Mouse (Mus musculus): ENCODE data around the gene Ikzf2. TPM values are rescaled to one million over a fixed set of nuclear protein-coding genes. Genes with fewer than 3 reads are reported as not detected.

The Ikzf2 gene
- polyA plus RNA-seq, 1 experiment = 0.18 TPM

GRCm38 (mm10) chr1:69630508-69630907 lies 56.5 kb downstream of the Ikzf2 start:
- no peak overlapping the region for H3ac ChIP-seq (ENCODE audit: control insufficient read depth, insufficient read length, low read depth)

GRCm38 (mm10) chr1:69629513-69629912 lies 57.5 kb downstream of the Ikzf2 start:
- H3ac ChIP-seq (ENCODE audit: control insufficient read depth, insufficient read length, low read depth) = no peak overlapping the region
- H3K79me3 ChIP-seq (ENCODE audit: low read depth) = no peaks in the 10 kb centered on the region
- no peaks in the 10 kb centered on the region for H3K79me2 ChIP-seq (ENCODE audit: control insufficient read depth, insufficient read depth)
- no peak overlapping the region for H3K4me3 ChIP-seq (ENCODE audit: insufficient read depth, poor library complexity, severe bottlenecking)
- no peaks in the 10 kb centered on the region for H3K27me3 ChIP-seq (ENCODE audit: control insufficient read depth, insufficient read depth, insufficient read length)
- no peak for TF ChIP-seq MAX (IDR thresholded peaks at IDR 0.05)
- TF ChIP-seq CEBPB (IDR thresholded peaks at IDR 0.05; ENCODE audit: low read depth) = no peak
- no peak for TF ChIP-seq USF1 (IDR thresholded peaks at IDR 0.05; ENCODE audit: low read depth)
- no peak for TF ChIP-seq MYOG (IDR thresholded peaks at IDR 0.05; ENCODE audit: control insufficient read depth, extremely low read depth, insufficient read length)
- no peak for TF ChIP-seq MYOD1 (IDR thresholded peaks at IDR 0.05; ENCODE audit: control insufficient read depth, insufficient read length, low read depth)
- no peak for TF ChIP-seq FOSL1 (IDR thresholded peaks at IDR 0.05; ENCODE audit: insufficient read depth, low read length, poor library complexity, severe bottlenecking)
- no peak for TF ChIP-seq CTCF (IDR thresholded peaks at IDR 0.05; ENCODE audit: control insufficient read depth, insufficient read depth, insufficient read length)
- H3K36me3 ChIP-seq (ENCODE audit: control insufficient read depth, insufficient read depth) = no peaks in the 10 kb centered on the region

More at GRCm38 (mm10) chr1:69630508-69630907, 56.5 kb downstream of the Ikzf2 start:
- Histone ChIP-seq H3K79me3 (ENCODE audit: low read depth) (no peaks in the 10 kb centered on the region), H3K79me2 (ENCODE audit: control insufficient read depth, insufficient read depth) (no peaks in the 10 kb centered on the region), H3K4me3 (ENCODE audit: insufficient read depth, poor library complexity, severe bottlenecking) (no peak overlapping the region), H3K27me3 (ENCODE audit: control insufficient read depth, insufficient read depth, insufficient read length) (no peaks in the 10 kb centered on the region), H3K36me3 (ENCODE audit: control insufficient read depth, insufficient read depth) (no peaks in the 10 kb centered on the region)
- TF ChIP-seq MYOG (IDR thresholded peaks at IDR 0.05; ENCODE audit: control insufficient read depth, extremely low read depth, insufficient read length) (no peak), CEBPB (IDR thresholded peaks at IDR 0.05; ENCODE audit: low read depth) (no peak), FOSL1 (IDR thresholded peaks at IDR 0.05; ENCODE audit: insufficient read depth, low read length, poor library complexity, severe bottlenecking) (no peak), MAX (IDR thresholded peaks at IDR 0.05) (no peak), USF1 (IDR thresholded peaks at IDR 0.05; ENCODE audit: low read depth) (no peak), MYOD1 (IDR thresholded peaks at IDR 0.05; ENCODE audit: control insufficient read depth, insufficient read length, low read depth) (no peak), CTCF (IDR thresholded peaks at IDR 0.05; ENCODE audit: control insufficient read depth, insufficient read depth, insufficient read length) (no peak)

GRCm38 (mm10) chr1:69612076-69612475 lies 75.0 kb downstream of the Ikzf2 start:
- no peak overlapping the region for H3K4me3 ChIP-seq (ENCODE audit: insufficient read depth, poor library complexity, severe bottlenecking)
- no peaks in the 10 kb centered on the region for H3K36me3 ChIP-seq (ENCODE audit: control insufficient read depth, insufficient read depth)
- H3K27me3 ChIP-seq (ENCODE audit: control insufficient read depth, insufficient read depth, insufficient read length) = no peaks in the 10 kb centered on the region
- no peak for TF ChIP-seq MYOD1 (IDR thresholded peaks at IDR 0.05; ENCODE audit: control insufficient read depth, insufficient read length, low read depth)
- TF ChIP-seq MYOG (IDR thresholded peaks at IDR 0.05; ENCODE audit: control insufficient read depth, extremely low read depth, insufficient read length) = no peak
- TF ChIP-seq FOSL1 (IDR thresholded peaks at IDR 0.05; ENCODE audit: insufficient read depth, low read length, poor library complexity, severe bottlenecking) = no peak
- TF ChIP-seq CTCF (IDR thresholded peaks at IDR 0.05; ENCODE audit: control insufficient read depth, insufficient read depth, insufficient read length) = no peak
- TF ChIP-seq CEBPB (IDR thresholded peaks at IDR 0.05; ENCODE audit: low read depth) = no peak
- TF ChIP-seq MAX (IDR thresholded peaks at IDR 0.05) = no peak
- no peak for TF ChIP-seq USF1 (IDR thresholded peaks at IDR 0.05; ENCODE audit: low read depth)
- no peaks in the 10 kb centered on the region for H3K79me3 ChIP-seq (ENCODE audit: low read depth)
- H3ac ChIP-seq (ENCODE audit: control insufficient read depth, insufficient read length, low read depth) = no peak overlapping the region
- H3K79me2 ChIP-seq (ENCODE audit: control insufficient read depth, insufficient read depth) = no peaks in the 10 kb centered on the region

- no peaks in the 10 kb centered on the region for H3K79me2 ChIP-seq (ENCODE audit: control insufficient read depth, insufficient read depth)
- TF ChIP-seq CEBPB (IDR thresholded peaks at IDR 0.05; ENCODE audit: low read depth) (peak; percentile 40), USF1 (IDR thresholded peaks at IDR 0.05; ENCODE audit: low read depth) (no peak), MYOG (IDR thresholded peaks at IDR 0.05; ENCODE audit: control insufficient read depth, extremely low read depth, insufficient read length) (no peak), FOSL1 (IDR thresholded peaks at IDR 0.05; ENCODE audit: insufficient read depth, low read length, poor library complexity, severe bottlenecking) (no peak), MYOD1 (IDR thresholded peaks at IDR 0.05; ENCODE audit: control insufficient read depth, insufficient read length, low read depth) (no peak), MAX (IDR thresholded peaks at IDR 0.05) (no peak)
- no peak overlapping the region for H3K4me3 ChIP-seq (ENCODE audit: insufficient read depth, poor library complexity, severe bottlenecking)
- H3K79me3 ChIP-seq (ENCODE audit: low read depth) = no peaks in the 10 kb centered on the region
- H3ac ChIP-seq (ENCODE audit: control insufficient read depth, insufficient read length, low read depth) = no peak overlapping the region
- H3K36me3 ChIP-seq (ENCODE audit: control insufficient read depth, insufficient read depth) = no peaks in the 10 kb centered on the region
- H3K27me3 ChIP-seq (ENCODE audit: control insufficient read depth, insufficient read depth, insufficient read length) = no peaks in the 10 kb centered on the region
These were observed 75.8 kb downstream of the Ikzf2 start for GRCm38 (mm10) chr1:69611204-69611725.

- Histone ChIP-seq H3K79me3 (ENCODE audit: low read depth) (no peaks in the 10 kb centered on the region), H3K27me3 (ENCODE audit: control insufficient read depth, insufficient read depth, insufficient read length) (no peaks in the 10 kb centered on the region), H3K4me3 (ENCODE audit: insufficient read depth, poor library complexity, severe bottlenecking) (no peak overlapping the region), H3K79me2 (ENCODE audit: control insufficient read depth, insufficient read depth) (no peaks in the 10 kb centered on the region), H3ac (ENCODE audit: control insufficient read depth, insufficient read length, low read depth) (no peak overlapping the region), H3K36me3 (ENCODE audit: control insufficient read depth, insufficient read depth) (no peaks in the 10 kb centered on the region)
- no peak for TF ChIP-seq MYOG (IDR thresholded peaks at IDR 0.05; ENCODE audit: control insufficient read depth, extremely low read depth, insufficient read length)
- no peak for TF ChIP-seq USF1 (IDR thresholded peaks at IDR 0.05; ENCODE audit: low read depth)
These were observed 76.3 kb downstream of the Ikzf2 start for GRCm38 (mm10) chr1:69610791-69611190.

GRCm38 (mm10) chr1:69608846-69609245 lies 78.2 kb downstream of the Ikzf2 start:
- Histone ChIP-seq H3K27me3 (ENCODE audit: control insufficient read depth, insufficient read depth, insufficient read length) (no peaks in the 10 kb centered on the region), H3K79me3 (ENCODE audit: low read depth) (no peaks in the 10 kb centered on the region), H3ac (ENCODE audit: control insufficient read depth, insufficient read length, low read depth) (no peak overlapping the region), H3K36me3 (ENCODE audit: control insufficient read depth, insufficient read depth) (no peaks in the 10 kb centered on the region), H3K4me3 (ENCODE audit: insufficient read depth, poor library complexity, severe bottlenecking) (no peak overlapping the region), H3K79me2 (ENCODE audit: control insufficient read depth, insufficient read depth) (no peaks in the 10 kb centered on the region)
- TF ChIP-seq CEBPB (IDR thresholded peaks at IDR 0.05; ENCODE audit: low read depth) (no peak), FOSL1 (IDR thresholded peaks at IDR 0.05; ENCODE audit: insufficient read depth, low read length, poor library complexity, severe bottlenecking) (no peak), USF1 (IDR thresholded peaks at IDR 0.05; ENCODE audit: low read depth) (no peak), MYOG (IDR thresholded peaks at IDR 0.05; ENCODE audit: control insufficient read depth, extremely low read depth, insufficient read length) (no peak), MYOD1 (IDR thresholded peaks at IDR 0.05; ENCODE audit: control insufficient read depth, insufficient read length, low read depth) (no peak), CTCF (IDR thresholded peaks at IDR 0.05; ENCODE audit: control insufficient read depth, insufficient read depth, insufficient read length) (no peak), MAX (IDR thresholded peaks at IDR 0.05) (no peak)

All from C2C12 (cell line).